Mouse (Mus musculus) heart, postnatal 10 days (tissue): ENCODE measurements around the gene Stmn1. TPM values are rescaled to one million over a fixed set of nuclear protein-coding genes. Genes with fewer than 3 reads are reported as not detected.

Experiments
- DNase-seq, 2 experiments: peaks; one replicate each; pipeline ENCODE4 v3.0.0; 2021
- intact Hi-C: fragments of 180-260 bp; cut with DNase I; formaldehyde crosslinking; loops from one replicate; pipeline ENCODE4 v1.15.1; 2025
- total RNA-seq, 2 experiments: library from RNA; stranded (reverse); gene quantifications; 2 replicates each; pipeline ENCODE4 v1.2.3; 2021

The Stmn1 gene
- total RNA-seq, 2 experiments from 2014 or later: 131 to 137 TPM

- intact Hi-C loops: no loop called here
- no peak for DNase-seq
Measured at GRCm38 (mm10) chr4:134457130-134457825, 10.8 kb upstream of the Stmn1 start.

- no peak for DNase-seq
- intact Hi-C loops: no loop called here
Measured at GRCm38 (mm10) chr4:134458856-134459255, 9.3 kb upstream of the Stmn1 start.

- intact Hi-C loops: loop anchor here (10.0 kb wide), 1 partner anchor 195 kb away; no protein-coding TSS in a partner anchor
- DNase-seq: no peak
Measured at GRCm38 (mm10) chr4:134460277-134460676, 7.8 kb upstream of the Stmn1 start.

- intact Hi-C loops: loop anchor here (10.0 kb wide), 1 partner anchor 196 kb away; no protein-coding TSS in a partner anchor
- DNase-seq: no peak
Measured at GRCm38 (mm10) chr4:134461252-134461651, 6.9 kb upstream of the Stmn1 start.

- intact Hi-C loops: loop anchor here (10.0 kb wide), 1 partner anchor 201 kb away; no protein-coding TSS in a partner anchor
- DNase-seq: no peak
Measured at GRCm38 (mm10) chr4:134465789-134466188, 2.3 kb upstream of the Stmn1 start.

GRCm38 (mm10) chr4:134466381-134467262 lies 1.5 kb upstream of the Stmn1 start:
- intact Hi-C loops: loop anchor here (10.0 kb wide), 1 partner anchor 202 kb away; no protein-coding TSS in a partner anchor
- no peak for DNase-seq

GRCm38 (mm10) chr4:134467435-134468214 lies 495 bp upstream of the Stmn1 start:
- intact Hi-C loops: loop anchor here (2.0 to 10.0 kb wide), 2 partner anchors 71 to 203 kb away; partner anchors contain the start of gene Pafah2
- peak; percentile 40 to 43 for DNase-seq

GRCm38 (mm10) chr4:134468578-134469266 lies 602 bp downstream of the Stmn1 start:
- DNase-seq: peak; percentile 95 to 96
- intact Hi-C loops: loop anchor here (2.0 to 10.0 kb wide), 2 partner anchors 72 to 204 kb away; partner anchors contain the start of gene Pafah2

- intact Hi-C loops: loop anchor here (2.0 to 10.0 kb wide), 2 partner anchors 73 to 205 kb away; partner anchors contain the start of gene Pafah2
- no peak for DNase-seq
Measured at GRCm38 (mm10) chr4:134469341-134469796, 1.2 kb downstream of the Stmn1 start.

- intact Hi-C loops: loop anchor here (2.0 to 10.0 kb wide), 2 partner anchors 73 to 205 kb away; partner anchors contain the start of gene Pafah2
- no peak for DNase-seq
Measured at GRCm38 (mm10) chr4:134469985-134470384, 1.9 kb downstream of the Stmn1 start.

GRCm38 (mm10) chr4:134471469-134471868 lies 3.3 kb downstream of the Stmn1 start:
- intact Hi-C loops: no loop called here
- DNase-seq: no peak

GRCm38 (mm10) chr4:134473764-134474163 lies 5.6 kb downstream of the Stmn1 start:
- intact Hi-C loops: no loop called here
- DNase-seq: no peak

- DNase-seq: no peak
- intact Hi-C loops: no loop called here
Measured at GRCm38 (mm10) chr4:134474240-134474639, 6.1 kb downstream of the Stmn1 start.

- peak in 1 of 2 experiments; percentile 8 for DNase-seq
- intact Hi-C loops: no loop called here
Measured at GRCm38 (mm10) chr4:134476899-134477298, 8.8 kb downstream of the Stmn1 start.

GRCm38 (mm10) chr4:134478031-134478430 lies 9.9 kb downstream of the Stmn1 start:
- peak; percentile 94 to 97 for DNase-seq
- intact Hi-C loops: loop anchor here (1.0 kb wide), 1 partner anchor 82 kb away; the partner anchor contains the start of gene Pafah2

GRCm38 (mm10) chr4:134479839-134480238 lies 11.7 kb downstream of the Stmn1 start:
- DNase-seq: peak in 1 of 2 experiments; percentile 37
- intact Hi-C loops: no loop called here

GRCm38 (mm10) chr4:134480864-134481263 lies 12.7 kb downstream of the Stmn1 start:
- peak; percentile 67 to 85 for DNase-seq
- intact Hi-C loops: no loop called here

- intact Hi-C loops: no loop called here
- DNase-seq: no peak
Measured at GRCm38 (mm10) chr4:134481270-134481669, 13.2 kb downstream of the Stmn1 start.

- no peak for DNase-seq
- intact Hi-C loops: no loop called here
Measured at GRCm38 (mm10) chr4:134482442-134482841, 14.3 kb downstream of the Stmn1 start.
